Mouse (Mus musculus): ENCODE data around the gene Exosc6.
"Not testable (repeated sequence)": the region's sequence is repeated elsewhere in the genome, so short reads cannot be mapped to it uniquely, and the experiment has no call there.

The Exosc6 gene

DNA sequence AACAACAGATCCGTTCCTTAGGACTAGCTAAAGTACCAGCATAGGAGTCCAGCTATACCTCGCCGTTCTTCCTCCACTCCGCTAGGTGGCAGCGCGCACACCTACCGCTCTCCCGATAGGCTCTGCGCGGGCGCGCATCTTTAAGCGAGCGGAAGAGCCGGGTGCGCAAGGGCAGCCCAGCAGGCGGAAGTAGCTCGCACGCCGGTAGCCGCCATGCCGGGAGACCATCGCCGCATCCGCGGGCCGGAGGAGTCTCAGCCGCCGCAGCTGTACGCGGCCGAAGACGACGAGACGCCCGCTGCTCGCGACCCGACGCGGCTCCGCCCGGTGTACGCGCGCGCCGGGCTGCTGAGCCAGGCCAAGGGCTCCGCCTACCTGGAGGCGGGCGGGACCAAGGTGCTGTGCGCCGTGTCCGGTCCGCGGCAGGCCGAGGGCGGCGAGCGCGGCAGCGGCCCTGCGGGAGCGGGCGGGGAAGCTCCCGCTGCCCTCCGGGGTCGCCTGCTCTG lies at the start of gene Exosc6:
Exosc6 (plus strand) TSS at position 182 of the 506 bp plus-strand sequence.
- peak; percentile 84 to 90 for DNase-seq (ENCODE audit: low spot score in 2 of 2)

GRCm38 (mm10) chr8:111010230-111010991 lies 45.7 kb upstream of the Exosc6 start:
- not testable (repeated sequence) for DNase-seq (ENCODE audit: low spot score in 2 of 2)

DNA sequence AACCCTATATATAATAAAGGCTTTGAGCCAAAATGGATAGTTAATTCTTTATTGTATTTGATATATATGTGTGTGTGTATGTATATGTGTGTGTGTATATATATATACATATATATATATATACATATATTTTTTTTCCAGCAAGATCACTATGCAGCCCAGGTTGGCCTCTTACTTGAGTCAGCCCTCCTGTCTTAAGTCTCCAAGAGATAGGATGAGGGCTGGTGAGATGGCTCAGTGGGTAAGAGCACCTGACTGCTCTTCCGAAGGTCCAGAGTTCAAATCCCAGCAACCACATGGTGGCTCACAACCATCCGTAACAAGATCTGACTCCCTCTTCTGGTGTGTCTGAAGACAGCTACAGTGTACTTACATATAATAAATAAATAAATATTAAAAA lies 29.5 kb upstream of the Exosc6 start:
- not testable (repeated sequence) for DNase-seq (ENCODE audit: low spot score in 2 of 2)

- peak; percentile 62 to 88 for DNase-seq (ENCODE audit: low spot score in 2 of 2)
Measured at GRCm38 (mm10) chr8:111027391-111027937, 28.7 kb upstream of the Exosc6 start.

DNA sequence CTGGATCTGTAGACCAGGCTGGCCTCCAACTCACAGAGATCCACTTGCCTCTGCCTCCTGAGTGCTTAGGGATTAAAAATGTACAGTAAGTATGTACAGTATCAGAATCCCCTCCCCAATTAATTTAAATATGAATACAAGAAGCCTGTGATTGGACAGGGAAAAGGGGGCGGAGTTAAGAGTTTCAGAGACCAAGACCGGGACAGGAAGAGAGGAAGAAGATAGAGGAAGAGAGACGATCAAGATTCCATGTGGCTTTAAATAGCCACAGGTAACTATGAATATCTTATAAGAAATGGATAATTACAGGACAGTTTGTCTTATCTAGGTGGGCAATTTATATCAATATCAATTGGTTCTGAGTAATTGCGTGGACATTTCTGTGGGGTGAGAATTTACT lies 26.6 kb upstream of the Exosc6 start:
- no peak for DNase-seq (ENCODE audit: low spot score in 2 of 2)

GRCm38 (mm10) chr8:111030045-111030444 lies 26.1 kb upstream of the Exosc6 start:
- no peak for DNase-seq (ENCODE audit: low spot score in 2 of 2)

- DNase-seq (ENCODE audit: low spot score in 2 of 2), result no peak
Measured at GRCm38 (mm10) chr8:111031572-111031971, 24.6 kb upstream of the Exosc6 start, which contains the start of gene Ddx19b. TSS of gene Ddx19b (minus strand) at chr8:111031751.

- DNase-seq (ENCODE audit: low spot score in 2 of 2), result no peak
Measured at GRCm38 (mm10) chr8:111032916-111033315, 23.2 kb upstream of the Exosc6 start, which contains the start of gene Aars. TSS of gene Aars (plus strand) at chr8:111033144.

DNA sequence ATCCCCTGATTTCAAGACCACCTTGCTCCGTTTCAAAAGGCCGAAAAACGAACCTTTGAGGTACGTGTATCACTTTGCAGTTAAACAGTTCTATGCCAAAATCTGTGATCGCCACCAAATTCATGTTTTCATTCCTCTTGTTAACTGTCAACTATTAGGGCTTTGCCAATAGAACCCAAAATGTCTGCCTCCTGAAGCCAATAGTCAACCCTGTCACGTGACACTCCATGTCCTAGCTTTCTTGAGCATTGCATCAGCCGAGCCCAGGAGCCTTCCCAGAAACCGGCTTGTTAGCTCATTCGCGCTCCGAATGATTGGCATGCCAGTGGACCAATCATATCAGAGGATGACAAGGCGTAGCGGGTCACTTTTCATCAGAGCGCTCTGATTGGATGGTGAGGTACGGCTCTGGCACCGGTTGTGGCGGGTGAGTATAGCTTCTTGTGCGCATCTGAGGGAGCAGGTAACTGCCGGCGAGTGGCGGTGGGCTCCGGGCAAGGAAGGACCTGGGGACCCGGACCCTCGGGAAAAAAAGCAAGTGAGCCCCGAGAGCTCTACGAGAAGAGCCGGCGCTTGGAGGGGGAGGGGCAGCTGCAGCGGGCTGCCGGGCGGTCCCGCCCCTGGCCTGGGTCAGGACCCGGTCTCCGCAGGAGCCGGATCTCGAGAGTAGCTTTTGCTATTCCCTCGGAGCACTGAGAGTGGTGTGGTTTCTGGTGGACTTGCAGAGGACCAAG lies 22.5 kb upstream of the Exosc6 start:
- DNase-seq (ENCODE audit: low spot score in 2 of 2), result peak; percentile 99 to 100

DNA sequence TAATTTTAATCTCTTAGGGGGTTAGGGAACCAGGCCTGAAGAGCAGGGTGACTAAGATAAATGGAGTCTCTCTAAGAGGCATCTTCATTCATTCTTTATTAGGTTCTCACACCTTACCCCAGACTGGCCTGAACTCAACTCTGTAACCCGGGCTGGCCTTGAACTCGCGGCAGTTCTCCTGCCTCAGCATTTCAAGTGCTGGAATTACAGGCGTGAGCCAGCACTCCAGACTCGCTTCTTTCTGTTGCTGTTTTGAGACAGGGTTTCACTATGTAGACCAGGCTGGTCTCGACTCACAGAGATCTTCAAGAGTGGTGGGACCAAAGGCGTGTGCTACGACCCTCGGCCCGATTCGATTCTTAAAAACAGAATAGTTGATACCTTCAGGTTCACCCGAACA lies 21.9 kb upstream of the Exosc6 start:
- no peak for DNase-seq (ENCODE audit: low spot score in 2 of 2)

GRCm38 (mm10) chr8:111036591-111036990 lies 19.5 kb upstream of the Exosc6 start:
- DNase-seq (ENCODE audit: low spot score in 2 of 2), result no peak

DNA sequence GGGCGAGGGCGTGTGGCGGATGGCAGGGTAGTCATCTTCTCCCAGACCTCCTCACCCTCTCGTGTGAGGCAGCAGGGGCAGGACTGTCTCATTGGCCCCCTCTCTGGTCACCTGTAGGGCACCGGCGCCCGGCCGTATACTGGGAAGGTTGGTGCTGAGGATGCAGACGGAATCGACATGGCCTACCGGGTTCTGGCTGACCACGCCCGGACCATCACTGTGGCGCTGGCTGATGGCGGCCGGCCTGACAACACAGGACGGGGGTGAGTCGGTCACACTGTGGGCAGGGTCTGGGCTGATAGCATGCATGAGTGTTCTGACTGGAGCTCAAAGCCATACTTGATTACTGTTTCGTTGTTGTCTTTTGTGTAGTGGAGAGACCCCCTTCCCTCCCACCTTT lies 13.6 kb upstream of the Exosc6 start:
- DNase-seq (ENCODE audit: low spot score in 2 of 2), result no peak

- no peak for DNase-seq (ENCODE audit: low spot score in 2 of 2)
Measured at GRCm38 (mm10) chr8:111044003-111044734, 12.0 kb upstream of the Exosc6 start.

GRCm38 (mm10) chr8:111048694-111049093 lies 7.4 kb upstream of the Exosc6 start:
- DNase-seq (ENCODE audit: low spot score in 2 of 2), result no peak

DNA sequence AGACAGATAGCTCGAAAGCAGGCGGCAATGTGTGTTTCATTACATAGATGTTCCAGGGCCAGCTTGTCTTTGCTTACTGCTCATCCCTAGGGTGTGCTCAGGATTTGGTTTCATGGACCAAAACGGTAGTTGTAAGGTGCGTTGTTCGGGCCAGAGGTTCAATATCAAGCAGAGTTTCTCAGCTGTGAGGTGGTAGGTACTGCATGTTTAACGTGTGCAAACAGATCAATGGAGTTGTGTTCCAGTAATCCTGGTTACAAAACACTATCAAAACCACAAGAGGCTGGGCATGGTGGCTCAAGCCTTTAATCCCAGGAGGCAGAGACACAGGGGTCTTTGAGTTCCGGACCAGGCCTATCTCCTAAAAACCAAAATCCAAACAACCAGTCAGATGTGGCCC lies 7.0 kb upstream of the Exosc6 start:
- DNase-seq (ENCODE audit: low spot score in 2 of 2), result no peak

DNA sequence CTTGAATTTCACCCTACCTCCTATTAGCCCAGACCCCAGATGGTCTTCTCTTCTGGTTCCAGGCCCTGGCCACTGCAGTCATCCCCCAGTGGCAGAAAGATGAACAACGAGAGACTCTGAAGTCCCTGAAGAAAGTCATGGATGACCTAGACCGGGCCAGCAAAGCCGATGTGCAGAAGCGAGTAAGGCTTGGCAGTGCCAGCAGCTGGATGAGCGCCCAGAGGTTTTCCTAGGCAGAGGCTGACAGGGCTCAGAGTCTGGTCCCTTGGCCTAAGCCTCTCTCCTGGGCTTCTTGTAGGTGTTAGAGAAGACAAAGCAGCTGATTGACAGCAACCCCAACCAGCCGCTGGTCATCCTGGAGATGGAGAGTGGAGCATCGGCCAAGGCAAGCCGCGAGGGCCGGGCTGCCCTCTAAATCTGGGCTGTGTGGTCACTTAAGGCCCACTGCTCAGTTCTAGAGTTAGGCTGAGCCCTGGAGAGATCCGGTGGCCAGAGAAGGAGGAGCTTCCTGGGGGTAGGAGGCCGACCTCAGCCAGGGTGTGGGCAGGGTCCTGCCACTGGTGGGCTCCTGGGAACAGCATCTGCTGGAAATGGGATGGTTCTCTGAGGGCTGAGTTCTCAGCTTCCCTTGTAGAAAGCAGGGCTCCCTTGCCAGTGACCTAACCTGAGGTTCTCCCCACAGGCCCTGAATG lies 2.2 kb upstream of the Exosc6 start:
- no peak for DNase-seq (ENCODE audit: low spot score in 2 of 2)

- DNase-seq (ENCODE audit: low spot score in 2 of 2), result no peak
Measured at GRCm38 (mm10) chr8:111055031-111055634, 1.0 kb upstream of the Exosc6 start.

- DNase-seq (ENCODE audit: low spot score in 2 of 2), result no peak
Measured at GRCm38 (mm10) chr8:111055661-111056060, 478 bp upstream of the Exosc6 start.

- no peak for DNase-seq (ENCODE audit: low spot score in 2 of 2)
Measured at GRCm38 (mm10) chr8:111056691-111057293, 653 bp downstream of the Exosc6 start.

DNA sequence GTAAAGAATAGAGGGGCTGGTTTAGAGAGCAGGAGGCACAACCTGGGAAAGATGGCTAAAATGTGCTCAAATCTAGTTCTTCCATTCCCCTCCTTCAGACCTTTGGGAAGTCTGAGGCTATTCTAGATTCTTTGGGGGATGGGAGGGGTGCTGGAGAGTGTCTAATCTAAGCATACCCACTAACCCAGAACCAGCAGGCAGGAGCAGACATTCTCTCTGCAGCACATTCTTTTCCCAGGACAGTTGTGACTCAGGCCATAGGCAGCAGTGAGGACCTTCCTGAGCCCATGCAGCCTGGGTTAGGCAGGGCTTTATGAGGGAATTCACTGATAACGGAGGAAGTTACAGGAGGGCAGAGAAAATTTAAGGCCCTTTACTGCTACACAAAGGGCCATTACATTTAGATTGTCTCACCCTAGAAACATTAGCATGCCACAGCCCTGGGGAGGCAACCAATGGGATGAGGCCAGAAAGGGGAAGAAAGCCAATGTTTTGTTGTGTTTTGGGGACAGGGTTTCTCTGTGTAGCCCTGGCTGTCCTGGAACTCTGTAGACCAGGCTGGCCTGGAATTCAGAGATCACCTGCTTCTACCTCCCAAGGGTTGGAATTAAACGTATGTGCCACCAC lies 2.9 kb downstream of the Exosc6 start:
- DNase-seq (ENCODE audit: low spot score in 2 of 2), result no peak
